Mouse (Mus musculus) stomach, postnatal 0 days (tissue): ENCODE data around the gene Raly. TPM values are rescaled to one million over a fixed set of nuclear protein-coding genes. Genes with fewer than 3 reads are reported as not detected.
A peak's percentile ranks its signal among the peaks of the same experiment; 100 is the strongest.

ENCODE experiments used
- ATAC-seq: fragments of 200-750 bp; cut with Nextera tagmentation; 2 replicates; pipeline ENCODE4 v1.8.0; 2017; ENCODE audit not compliant: low FRiP score, low TSS enrichment
- DNase-seq: peaks from one replicate; pipeline ENCODE4 v3.0.0-alpha.2; 2016; ENCODE audit warnings: low spot score
- H3K27ac ChIP-seq: fragments of 300-500 bp; sonication (generic); replicated peaks from 2 replicates; pipeline ENCODE4 v1.5.1; 2014; ENCODE audit warnings: mild to moderate bottlenecking, control low read depth
- H3K27me3 ChIP-seq: fragments of 300-500 bp; sonication (generic); 2 replicates; pipeline ENCODE4 v1.6.1; 2014; ENCODE audit warnings: low read length; ENCODE audit not compliant: control insufficient read depth, insufficient read depth
- H3K36me3 ChIP-seq: fragments of 300-500 bp; sonication (generic); 2 replicates; pipeline ENCODE4 v1.6.1; 2014; ENCODE audit warnings: low read length, mixed read lengths; ENCODE audit not compliant: control insufficient read depth, insufficient read depth
- H3K4me1 ChIP-seq: fragments of 300-500 bp; sonication (generic); replicated peaks from 2 replicates; pipeline ENCODE4 v1.6.1; 2014; ENCODE audit warnings: antibody characterized with exemption; ENCODE audit not compliant: control insufficient read depth, insufficient read depth
- H3K4me2 ChIP-seq: fragments of 300-500 bp; sonication (generic); replicated peaks from 2 replicates; pipeline ENCODE4 v1.6.1; 2014; ENCODE audit warnings: low read depth, mild to moderate bottlenecking, control low read depth, moderate library complexity
- H3K4me3 ChIP-seq: fragments of 300-500 bp; sonication (generic); 2 replicates; pipeline ENCODE4 v1.5.1; 2014; ENCODE audit warnings: low read depth, low read length, control low read depth
- H3K9ac ChIP-seq: fragments of 300-500 bp; sonication (generic); 2 replicates; pipeline ENCODE4 v1.6.1; 2014; ENCODE audit warnings: mild to moderate bottlenecking, low read length, control low read depth, mixed read lengths
- H3K9me3 ChIP-seq: fragments of 300-500 bp; sonication (generic); 2 replicates; pipeline ENCODE4 v1.6.1; 2016; ENCODE audit warnings: low read length; ENCODE audit not compliant: control insufficient read depth
- CTCF ChIP-seq: IDR thresholded peaks from 2 replicates; pipeline ENCODE4 v1.5.1; 2016; ENCODE audit warnings: antibody characterized with exemption, low read depth, mild to moderate bottlenecking, moderate library complexity
- EP300 ChIP-seq: optimal IDR thresholded peaks from 2 replicates; pipeline ENCODE3; 2016; ENCODE audit warnings: antibody characterized with exemption
- WGBS: fragments of 180-500 bp; shearing (Covaris S2); extraction: QIAGEN DNeasy Blood & Tissue Kit; methylation state at CpG from one replicate; pipeline ENCODE4 v1.1.7; 2014; 5-methylcytosine and 5-hydroxymethylcytosine counted together
- polyA plus RNA-seq: library from polyadenylated mRNA; unstranded; fragments of >200 nt; fragmentation: Nextera tagmentation; extraction: Ambion mirVana; gene quantifications from 2 replicates; pipeline ENCODE4 v1.2.1, GENCODE M21; 2015

The Raly gene
- polyA plus RNA-seq, 1 experiment from 2014 or later, result 18.7 TPM

DNA sequence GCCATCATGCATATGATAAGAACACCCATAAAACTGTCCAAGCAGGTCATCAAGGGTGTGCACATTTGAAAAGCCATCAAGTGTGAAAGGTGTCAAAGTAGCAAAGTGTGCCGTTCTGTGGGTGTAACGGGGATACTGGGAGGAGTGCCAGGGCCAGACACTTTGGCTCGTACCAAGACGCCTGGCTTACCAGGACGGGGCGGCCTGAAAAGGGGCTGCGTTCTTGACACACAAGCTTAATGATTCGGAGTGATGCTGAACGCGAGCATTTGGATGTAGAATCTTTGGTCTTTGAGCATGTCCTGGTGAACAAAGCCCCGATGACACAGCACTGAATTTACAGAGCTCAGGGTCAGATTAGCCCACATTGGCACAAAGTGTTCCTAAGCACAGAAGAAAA, 4.1 kb upstream of the Raly start:
- H3K4me2 ChIP-seq, result no peak overlapping the region
- DNase-seq, result no peak
- H3K9ac ChIP-seq, result no peak overlapping the region
- H3K27me3 ChIP-seq, result no peaks in the 10 kb centered on the region
- no peak for TF ChIP-seq CTCF
- no peak for TF ChIP-seq EP300
- no peak overlapping the region for H3K4me3 ChIP-seq
- H3K4me1 ChIP-seq, result no peaks in the 10 kb centered on the region
- no peaks in the 10 kb centered on the region for H3K36me3 ChIP-seq
- H3K27ac ChIP-seq, result no peak overlapping the region
- no peaks in the 10 kb centered on the region for H3K9me3 ChIP-seq
- 68% methylated on average over 11 of the region's 11 CpGs for WGBS
- no peak for ATAC-seq

DNA sequence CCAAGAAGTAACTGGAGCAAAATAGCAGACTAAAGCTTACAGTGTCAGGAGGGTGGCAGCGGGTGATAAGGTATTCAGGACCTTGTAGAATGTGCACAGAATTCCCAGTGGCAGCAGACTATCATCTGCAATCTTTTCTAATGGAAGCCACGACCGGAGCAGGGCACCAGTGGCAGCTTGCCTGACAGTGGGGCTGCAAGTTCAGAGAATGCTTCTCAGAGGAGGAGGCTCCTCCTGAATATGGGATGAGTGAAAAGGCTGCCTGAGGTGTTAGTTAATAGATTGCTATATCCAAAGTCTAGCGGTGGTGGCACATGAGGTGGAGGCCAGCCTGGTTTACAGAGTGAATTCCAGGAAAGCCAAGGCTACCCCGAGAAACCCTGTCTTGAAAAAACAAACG, 1.5 kb upstream of the Raly start:
- TF ChIP-seq CTCF (no peak), EP300 (no peak)
- no peak overlapping the region for H3K4me2 ChIP-seq
- 0 out of 2 replicates have a peak, but pooled peaks cover 6% of the 10 kb centered on the region for H3K4me1 ChIP-seq
- no peak overlapping the region for H3K4me3 ChIP-seq
- no peak for DNase-seq
- H3K9me3 ChIP-seq, result no peaks in the 10 kb centered on the region
- H3K27ac ChIP-seq, result no peak overlapping the region
- H3K27me3 ChIP-seq, result no peaks in the 10 kb centered on the region
- WGBS, result 62% methylated on average over 6 of the region's 6 CpGs
- H3K9ac ChIP-seq, result no peak overlapping the region
- no peak for ATAC-seq
- no peaks in the 10 kb centered on the region for H3K36me3 ChIP-seq

DNA sequence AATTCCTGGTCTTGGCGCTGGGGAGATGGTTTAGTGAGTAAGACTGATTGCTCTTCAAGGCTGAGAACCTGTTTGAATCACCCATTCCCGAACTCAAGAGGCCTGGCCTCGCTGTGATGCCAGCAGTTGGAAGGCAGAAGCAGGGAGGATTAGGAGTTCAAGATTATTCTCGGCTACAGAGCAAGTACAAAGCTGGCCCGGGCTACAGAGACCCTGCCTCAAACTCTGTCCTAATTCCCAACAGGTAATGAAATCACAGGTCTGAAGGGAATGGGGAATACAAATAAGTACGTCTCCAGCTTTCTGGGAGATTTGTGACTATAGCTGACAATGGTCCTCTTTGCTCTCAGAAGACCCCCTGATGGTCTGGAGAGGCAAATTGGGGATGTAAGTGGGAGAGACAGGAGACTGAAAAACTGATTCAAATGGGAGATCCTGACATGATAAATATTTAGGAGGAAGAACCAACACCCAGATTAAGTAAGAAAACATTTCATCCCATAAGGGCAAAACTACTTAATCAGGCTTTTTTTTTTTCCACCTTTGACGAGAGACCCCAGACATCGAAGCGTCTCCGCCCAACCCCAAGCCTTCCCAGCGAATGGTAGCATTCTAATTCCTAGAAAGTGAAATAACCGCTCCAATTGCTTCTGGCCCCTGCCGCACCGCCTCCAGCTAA, 780 bp upstream of the Raly start:
- peak overlapping the region; percentile 91 for H3K4me3 ChIP-seq
- no peak for DNase-seq
- peak overlapping the region; percentile 52 for H3K4me2 ChIP-seq
- 0 out of 2 replicates have a peak, but pooled peaks cover 11% of the 10 kb centered on the region for H3K4me1 ChIP-seq
- WGBS, result 4% methylated on average over 14 of the region's 14 CpGs
- peak overlapping the region; percentile 19 for H3K9ac ChIP-seq
- H3K9me3 ChIP-seq, result no peaks in the 10 kb centered on the region
- no peaks in the 10 kb centered on the region for H3K27me3 ChIP-seq
- no peak for ATAC-seq
- H3K36me3 ChIP-seq, result no peaks in the 10 kb centered on the region
- no peak for TF ChIP-seq CTCF
- TF ChIP-seq EP300, result no peak
- peak overlapping the region; percentile 19; the same call in 1 of the 2 replicates for H3K27ac ChIP-seq

DNA sequence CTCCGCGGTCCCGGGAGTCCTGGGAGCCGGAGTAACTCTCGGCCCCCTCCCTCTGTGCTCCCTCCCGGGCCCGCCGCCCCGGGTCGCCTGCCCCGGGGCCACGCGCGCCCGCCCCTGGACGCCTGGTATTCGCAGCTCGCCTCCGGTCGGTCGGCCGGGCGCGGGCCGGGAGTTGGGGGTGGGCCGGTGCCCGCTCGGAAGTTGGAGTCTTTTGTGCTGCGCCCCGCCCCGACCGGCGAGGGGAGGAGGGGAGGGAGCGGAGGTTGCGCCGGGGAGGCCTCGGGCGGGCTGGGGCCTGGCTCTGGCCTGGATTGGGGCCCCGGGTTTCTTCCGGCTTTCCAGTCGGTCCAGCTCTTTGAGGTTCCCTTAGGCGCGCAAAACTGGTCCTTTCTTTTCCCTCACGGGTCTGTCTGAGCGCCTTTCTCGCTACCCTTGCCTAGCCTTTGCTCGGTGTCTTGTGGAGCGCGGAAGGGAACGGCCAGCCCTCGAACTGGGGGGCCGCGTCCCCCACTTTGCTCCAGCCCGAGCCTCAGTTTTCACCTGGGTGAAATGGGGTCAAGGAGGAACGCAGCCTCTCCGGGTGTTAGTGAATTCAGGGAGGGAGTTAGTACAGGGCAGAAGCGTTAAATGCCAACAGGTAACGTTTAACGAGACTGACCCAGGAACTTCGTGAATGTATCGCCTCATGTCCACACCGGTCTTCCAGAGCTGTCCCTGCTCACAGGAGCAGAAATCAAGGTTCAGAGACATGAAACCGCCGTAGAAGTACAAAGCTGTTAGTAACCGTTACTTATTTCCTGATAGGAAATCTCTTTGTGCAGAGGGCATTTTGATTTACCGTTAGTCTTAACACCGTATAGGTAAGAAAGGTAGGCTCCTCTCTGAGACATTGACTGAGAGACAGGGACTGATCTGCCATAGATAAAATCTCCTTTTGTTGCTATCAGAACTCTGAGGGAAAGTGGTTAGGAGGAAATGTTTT, 1.1 kb downstream of the Raly start:
- Histone ChIP-seq H3K36me3 (no peaks in the 10 kb centered on the region), H3K4me2 (peak overlapping the region; percentile 82), H3K9me3 (no peaks in the 10 kb centered on the region), H3K27me3 (no peaks in the 10 kb centered on the region), H3K4me3 (peak overlapping the region; percentile 91), H3K4me1 (0 out of 2 replicates have a peak, but pooled peaks cover 11% of the 10 kb centered on the region), H3K27ac (peak overlapping the region; percentile 98), H3K9ac (peak overlapping the region; percentile 96)
- ATAC-seq (peak; percentile 60), DNase-seq (peak; percentile 90)
- TF ChIP-seq CTCF (peak; percentile 6; the same call in 1 of the 2 replicates), EP300 (no peak)
- under 1% methylated on average over 67 of the region's 67 CpGs for WGBS

DNA sequence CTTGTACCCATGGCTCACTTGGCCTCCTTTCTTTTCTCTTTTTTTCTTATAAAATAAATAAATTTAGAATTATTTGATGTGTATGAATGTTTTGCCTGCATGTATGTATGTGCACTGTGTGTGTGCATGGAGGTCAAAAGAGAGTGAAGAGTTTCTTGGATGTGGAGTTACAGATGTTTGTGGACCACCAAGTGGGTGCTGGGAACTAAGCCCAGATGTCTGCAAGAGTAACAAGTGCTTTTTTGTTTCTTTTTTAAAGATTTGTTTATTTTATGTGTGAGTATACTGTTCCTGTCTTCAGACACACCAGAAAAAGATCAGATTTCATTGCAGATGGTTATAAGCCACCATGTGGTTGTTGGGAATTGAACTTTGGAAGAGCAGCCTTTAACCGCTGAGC, 12.5 kb downstream of the Raly start:
- WGBS, result 81% methylated on average over 1 of the region's 1 CpGs
- H3K9me3 ChIP-seq, result no peaks in the 10 kb centered on the region
- no peak for TF ChIP-seq EP300
- no peak for TF ChIP-seq CTCF

More for the DNA sequence above, 12.5 kb downstream of the Raly start:
- H3K4me3 ChIP-seq, result no peak overlapping the region
- DNase-seq (no peak), ATAC-seq (no peak)
- no peak overlapping the region for H3K4me2 ChIP-seq
- H3K4me1 ChIP-seq, result peaks cover 2% of the 10 kb centered on the region; the same call in 1 of the 2 replicates
- no peaks in the 10 kb centered on the region for H3K36me3 ChIP-seq
- no peaks in the 10 kb centered on the region for H3K27me3 ChIP-seq
- H3K9ac ChIP-seq, result no peak overlapping the region
- no peak overlapping the region for H3K27ac ChIP-seq
